Mouse (Mus musculus) kidney, postnatal 36 days (tissue): Measurements from ENCODE around the gene Tex26.
A peak's percentile ranks its signal among the peaks of the same experiment; 100 is the strongest.

Source experiments
- DNase-seq, 2 experiments: peaks; one replicate each; pipeline ENCODE4 v3.0.0; 2021 to 2022; ENCODE audit warnings: mixed read lengths in 2 of 2

The Tex26 gene

GRCm38 (mm10) chr5:149434141-149434690, 5.2 kb upstream of the Tex26 start:
- DNase-seq: no peak

GRCm38 (mm10) chr5:149436541-149436940, 2.9 kb upstream of the Tex26 start:
- no peak for DNase-seq

DNA sequence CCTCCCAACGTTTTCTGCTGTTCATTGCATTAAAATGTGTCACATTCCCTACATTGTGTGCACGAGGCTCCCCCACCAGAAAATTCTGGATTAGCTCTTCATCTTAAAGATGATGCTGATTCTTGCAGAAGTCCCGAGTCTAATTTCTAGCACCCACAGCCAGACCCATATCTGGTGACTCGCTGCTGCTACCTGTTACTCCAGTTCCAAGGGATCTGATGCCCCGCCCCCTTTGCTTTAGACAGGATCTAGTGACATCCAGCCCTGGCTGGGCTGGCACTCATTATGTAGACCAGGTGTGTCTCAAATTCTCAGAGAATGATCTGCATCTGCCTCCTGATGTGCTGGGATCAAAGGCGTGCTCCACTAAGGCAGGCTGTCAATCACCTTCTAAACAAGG, 2.3 kb upstream of the Tex26 start:
- no peak for DNase-seq

DNA sequence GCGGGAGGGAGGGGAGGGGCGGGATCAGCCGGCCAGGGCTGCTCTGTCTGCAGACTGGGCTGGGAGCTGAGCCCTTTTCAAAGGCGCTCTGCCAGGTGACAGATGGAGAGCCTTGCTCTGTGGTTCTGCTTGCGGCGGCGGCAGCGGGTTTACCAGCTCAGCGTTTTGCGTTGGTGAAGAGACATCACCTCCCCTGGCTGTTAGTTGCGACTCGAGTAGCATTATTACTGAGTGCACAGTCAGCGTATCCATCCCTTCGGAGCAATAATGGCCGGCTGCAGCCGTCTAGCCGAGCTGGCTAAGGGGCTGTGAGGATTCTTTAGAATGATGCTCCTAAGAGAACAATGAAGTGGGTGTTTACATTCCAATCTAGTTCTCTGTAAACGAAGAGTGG, 717 bp downstream of the Tex26 start:
- DNase-seq: peak in 1 of 2 experiments; percentile 33

- no peak for DNase-seq
Observed at GRCm38 (mm10) chr5:149441646-149442276, 2.3 kb downstream of the Tex26 start.

DNA sequence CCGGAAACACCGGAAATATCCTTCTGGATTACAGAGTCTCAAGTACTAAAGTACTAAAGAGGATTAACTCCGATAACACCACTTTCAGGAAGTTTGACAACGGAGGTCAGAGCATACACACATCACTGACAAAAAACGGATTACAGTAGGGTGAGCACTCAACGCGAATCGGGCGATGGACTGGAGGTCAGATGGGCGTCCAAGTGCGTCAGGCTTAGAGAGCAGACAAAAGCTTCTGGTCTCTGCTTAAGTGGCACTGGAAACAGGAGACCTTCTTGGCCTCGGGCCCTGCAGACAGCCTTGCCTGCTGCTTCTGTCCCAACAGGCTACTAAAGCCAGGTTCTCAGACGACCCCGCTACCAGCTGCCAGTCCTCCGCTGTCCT, 2.8 kb downstream of the Tex26 start:
- no peak for DNase-seq

DNA sequence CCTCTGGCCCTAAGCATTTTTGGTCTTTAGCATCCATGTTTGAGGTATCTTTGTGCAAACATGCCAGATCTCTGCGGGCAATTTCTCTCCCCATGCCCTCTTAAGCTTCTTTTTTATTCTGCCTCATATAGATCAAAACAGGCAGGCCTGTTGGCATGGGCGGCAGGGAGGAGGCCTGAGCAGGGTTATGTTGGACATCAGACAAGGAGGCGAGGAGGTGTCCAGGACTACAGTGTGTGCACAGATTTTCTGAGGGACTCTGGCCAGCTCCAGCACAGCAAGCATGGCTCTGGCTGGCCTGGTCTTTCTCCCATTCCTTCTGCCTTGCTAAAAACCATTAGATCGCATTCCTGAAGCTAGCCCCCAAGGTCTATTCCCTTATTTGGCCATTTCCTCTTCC, 5.0 kb downstream of the Tex26 start:
- no peak for DNase-seq

- no peak for DNase-seq
Observed at GRCm38 (mm10) chr5:149446495-149446894, 7.0 kb downstream of the Tex26 start.

DNA sequence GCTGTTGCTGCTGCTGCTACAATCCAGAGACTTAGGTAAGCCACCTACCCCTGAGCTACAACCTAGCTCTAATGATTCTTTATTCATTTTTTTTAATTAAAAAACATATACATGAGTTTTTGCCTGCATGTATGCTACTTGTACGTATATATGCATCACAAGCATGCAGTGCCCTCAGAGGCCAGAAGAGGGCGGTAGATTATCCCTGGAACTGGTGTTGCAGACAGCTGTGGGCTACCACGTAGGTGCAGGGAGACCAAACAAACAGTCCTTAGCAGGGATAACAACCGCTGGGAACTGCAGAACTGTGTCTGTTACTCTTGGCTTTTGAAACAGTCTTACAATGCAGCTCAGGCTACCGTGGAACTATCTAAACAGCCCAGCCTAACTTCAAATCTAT, 8.3 kb downstream of the Tex26 start:
- DNase-seq: no peak

GRCm38 (mm10) chr5:149449406-149449805, 9.9 kb downstream of the Tex26 start:
- DNase-seq: no peak

GRCm38 (mm10) chr5:149451209-149451681, 11.8 kb downstream of the Tex26 start:
- DNase-seq: no peak

DNA sequence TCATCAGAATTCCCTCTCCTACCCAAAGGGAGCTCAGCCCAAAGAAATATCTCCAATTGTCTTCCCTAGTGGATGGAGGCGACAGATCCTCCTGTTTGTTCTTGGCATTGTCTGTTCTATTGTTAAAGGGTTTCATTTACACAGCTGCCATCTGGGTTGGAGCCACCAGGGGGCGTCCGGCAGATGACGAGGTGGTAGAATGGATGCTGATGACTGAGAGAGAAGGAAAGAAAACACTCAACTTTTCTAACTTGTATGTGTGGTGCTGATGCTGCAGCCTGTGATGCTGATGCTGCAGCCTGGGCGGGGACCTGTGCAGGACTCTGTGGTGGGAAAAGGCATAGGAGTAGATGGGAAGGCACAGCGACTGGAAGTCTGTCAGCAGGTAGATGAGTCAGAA, 14.8 kb downstream of the Tex26 start:
- peak; percentile 64 to 91 for DNase-seq

DNA sequence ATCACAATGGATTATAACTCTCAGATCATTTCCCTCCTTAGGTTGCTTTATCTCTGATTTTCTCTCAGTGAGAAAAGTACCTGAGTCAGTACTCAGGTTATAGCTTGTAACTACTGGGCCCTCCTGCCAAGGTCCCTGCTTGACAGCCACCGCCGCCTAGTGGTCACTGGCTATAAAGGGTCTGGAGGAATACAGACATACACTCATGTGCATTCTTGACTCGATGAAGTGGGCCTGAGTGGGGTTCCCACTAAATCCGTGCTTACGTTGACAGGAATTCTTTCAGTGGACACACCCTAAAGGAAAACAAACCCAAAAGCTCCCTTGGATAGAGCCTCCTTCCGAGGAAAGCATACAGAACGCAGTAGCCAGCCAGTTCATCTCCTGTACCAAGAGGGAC, 17.1 kb downstream of the Tex26 start:
- DNase-seq: no peak

DNA sequence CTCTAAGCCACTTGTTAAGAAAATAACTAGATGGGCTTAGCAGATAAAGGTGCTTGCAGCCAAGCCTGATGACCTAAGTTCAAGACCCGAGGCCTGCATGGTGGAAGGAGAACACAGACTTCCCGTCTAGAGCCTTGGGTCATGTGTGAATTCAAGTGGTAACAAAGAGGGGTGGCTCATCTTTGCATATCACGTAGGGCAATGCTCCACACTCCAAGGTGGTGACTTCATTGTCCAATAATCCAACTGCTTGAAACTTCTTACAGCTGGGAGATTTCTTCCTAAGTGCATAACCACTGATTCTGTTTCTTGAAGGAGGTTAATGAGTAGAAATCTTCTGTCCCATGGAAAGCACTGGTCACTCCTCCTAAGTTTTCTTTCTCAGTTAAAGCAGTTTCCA, 22.6 kb downstream of the Tex26 start:
- no peak for DNase-seq

DNA sequence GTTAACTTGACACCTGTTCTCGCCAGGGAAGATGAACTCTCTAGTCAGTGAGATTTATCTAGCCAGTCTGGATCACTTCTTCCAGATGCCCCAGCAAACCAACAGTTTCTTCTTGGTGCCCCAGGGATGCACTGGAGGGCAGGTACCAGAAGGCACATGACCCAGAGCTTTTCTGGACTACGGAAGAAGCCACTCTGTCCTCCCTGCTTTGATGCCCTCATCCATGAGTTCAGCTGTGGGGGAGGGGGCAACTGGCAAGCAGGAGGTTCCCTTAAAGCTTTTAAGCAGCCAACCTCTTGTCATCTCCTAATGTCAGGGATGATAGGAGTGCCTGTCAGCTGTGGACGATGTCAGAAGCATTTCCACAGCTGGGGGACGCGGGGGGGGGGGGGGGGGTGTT, 25.8 kb downstream of the Tex26 start:
- DNase-seq: no peak

- DNase-seq: no peak
Observed at GRCm38 (mm10) chr5:149474142-149474541, 34.7 kb downstream of the Tex26 start.

- DNase-seq: no peak
Observed at GRCm38 (mm10) chr5:149474701-149475468, 35.4 kb downstream of the Tex26 start.

- no peak for DNase-seq
Observed at GRCm38 (mm10) chr5:149481920-149482319, 42.5 kb downstream of the Tex26 start.

DNA sequence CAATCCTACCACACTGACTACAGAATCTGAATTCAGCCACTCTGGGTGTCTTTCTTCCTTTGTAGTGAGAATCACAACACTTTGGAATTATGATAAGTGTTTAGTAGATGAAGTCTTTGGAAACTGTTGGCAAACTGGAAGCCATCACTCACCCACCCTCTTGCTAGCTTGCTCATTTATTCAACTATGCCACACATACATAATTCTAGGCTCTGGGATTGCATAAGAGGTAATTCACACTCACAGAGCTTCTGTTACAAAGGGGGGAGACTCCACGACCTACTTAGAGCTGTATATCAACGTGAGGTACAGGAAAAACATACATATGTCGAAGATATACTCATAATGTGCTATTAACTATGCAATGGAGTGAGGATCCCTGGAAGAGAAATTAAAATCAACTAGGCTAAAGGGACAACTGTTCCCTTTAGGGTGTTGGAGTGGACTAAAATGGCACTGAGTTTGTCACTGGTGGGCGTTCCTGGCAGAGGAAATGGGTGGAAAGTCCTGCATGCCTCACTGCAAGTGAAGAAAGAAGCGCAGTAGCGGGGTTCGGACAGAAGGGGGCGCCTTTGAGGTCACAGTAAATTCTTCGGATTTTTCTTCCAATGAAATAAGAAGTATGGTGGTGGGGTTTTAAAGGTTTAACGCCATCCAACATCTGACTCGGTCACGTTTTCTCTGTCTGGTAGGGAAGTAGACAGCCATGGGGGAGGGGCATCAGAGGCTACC, 44.0 kb downstream of the Tex26 start:
- peak in 1 of 2 experiments; percentile 30 for DNase-seq

- no peak for DNase-seq
Observed at GRCm38 (mm10) chr5:149484270-149484669, 44.8 kb downstream of the Tex26 start.

- DNase-seq: no peak
Observed at GRCm38 (mm10) chr5:149485447-149485846, 46.0 kb downstream of the Tex26 start.

GRCm38 (mm10) chr5:149488360-149489021, 49.0 kb downstream of the Tex26 start:
- DNase-seq: peak in 1 of 2 experiments; percentile 25

GRCm38 (mm10) chr5:149489136-149489535, 49.7 kb downstream of the Tex26 start:
- DNase-seq: no peak
